Mouse (Mus musculus): ENCODE results near the gene Ttc4. TPM values are rescaled to one million over a fixed set of nuclear protein-coding genes. Genes with fewer than 3 reads are reported as not detected.

Ttc4 gene
- polyA plus RNA-seq, 2 experiments from 2014 or later, result 53.8 to 77.4 TPM

- no peak for ATAC-seq
Measured at GRCm38 (mm10) chr4:106613560-106613959, 65.2 kb downstream of the Ttc4 start.

- no peak for ATAC-seq
Measured at GRCm38 (mm10) chr4:106613105-106613504, 65.6 kb downstream of the Ttc4 start.

Other genes starting within 250 kb of the Ttc4 start
- not detected for gene Pcsk9, start 214.6 kb downstream of the Ttc4 start, polyA plus RNA-seq (2017; shearing (Covaris generic))
- not detected for gene Bsnd, start 186.7 kb downstream of the Ttc4 start, polyA plus RNA-seq (2017; shearing (Covaris generic))
- gene Dhcr24, start 117.9 kb downstream of the Ttc4 start, polyA plus RNA-seq (2017; shearing (Covaris generic)), result 1 to 10 TPM; 2.6 to 3.0 TPM
- under 1 TPM in 1 of 2 experiments, not detected in 1; 0.40 TPM for gene Lexm, start 61.7 kb downstream of the Ttc4 start, polyA plus RNA-seq (2017; shearing (Covaris generic))
- not detected for gene Ttc22, start 56.5 kb downstream of the Ttc4 start, polyA plus RNA-seq (2017; shearing (Covaris generic))
- gene Pars2, start 27.9 kb downstream of the Ttc4 start, polyA plus RNA-seq (2017; shearing (Covaris generic)), result 10 to 100 TPM; 11.4 to 17.4 TPM
- not detected for gene Mroh7, start 52.0 kb upstream of the Ttc4 start, polyA plus RNA-seq (2017; shearing (Covaris generic))
- not detected for gene Fam151a, start 54.9 kb upstream of the Ttc4 start, polyA plus RNA-seq (2017; shearing (Covaris generic))
- 10 to 100 TPM in 1 of 2 experiments, 1 to 10 TPM in 1; 2.5 to 10.2 TPM for gene Acot11, start 126.1 kb upstream of the Ttc4 start, polyA plus RNA-seq (2017; shearing (Covaris generic))
- 10 to 100 TPM; 60.0 to 60.9 TPM for gene Ssbp3, start 231.8 kb upstream of the Ttc4 start, polyA plus RNA-seq (2017; shearing (Covaris generic))

Measured in CD4-positive, CD25-positive, alpha-beta regulatory T cell, adult 4 months (primary cell).